Mouse (Mus musculus): ENCODE data around the gene Gm10647.
"Not testable (repeated sequence)": the region's sequence is repeated elsewhere in the genome, so short reads cannot be mapped to it uniquely, and the experiment has no call there.

Gene Gm10647

DNA sequence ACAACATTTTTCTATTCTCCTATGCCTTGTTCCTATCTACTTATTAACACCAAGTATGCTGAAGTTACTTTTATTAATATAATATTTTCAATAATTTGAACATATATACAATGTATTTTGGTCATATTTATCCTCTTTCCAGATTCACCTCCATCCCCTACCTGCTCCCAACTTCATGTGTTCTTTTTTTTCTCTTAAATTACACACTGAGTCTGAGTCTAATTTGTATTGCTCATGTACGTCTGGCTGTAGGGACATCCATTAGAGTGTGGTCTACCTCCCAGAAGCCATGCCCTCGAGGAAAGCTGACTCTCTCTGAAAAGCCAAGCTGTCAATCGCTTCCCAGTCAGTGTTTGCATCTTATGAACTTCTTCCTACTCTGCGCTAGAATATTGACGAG is at the start of gene Gm10647:
Gene Gm10647 (plus strand): TSS at position 301 of the 400 bp plus-strand sequence.
- DNase-seq (ENCODE audit: low read depth in 2 of 2, low spot score in 2 of 2) = no peak

DNA sequence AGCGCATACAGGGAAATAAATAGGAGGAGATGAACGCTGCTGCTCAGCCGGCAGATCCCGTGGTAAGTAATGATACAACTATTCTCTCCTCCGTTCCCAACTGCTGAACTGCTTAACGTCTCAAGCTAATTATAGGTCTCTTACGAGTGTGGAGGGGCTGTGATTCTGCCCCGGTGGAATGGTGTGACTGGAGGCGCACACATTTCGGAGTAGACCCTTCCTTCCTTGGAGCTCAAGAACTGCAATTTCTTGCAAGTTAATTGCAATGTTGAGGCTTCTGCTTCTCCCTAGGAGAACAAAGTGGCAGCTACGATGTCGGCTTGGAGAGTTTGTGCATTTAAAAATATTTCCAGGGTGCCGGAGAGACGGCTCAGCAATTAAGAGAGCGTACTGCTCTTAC is 48.4 kb upstream of the Gm10647 start:
- no peak for DNase-seq (ENCODE audit: low read depth in 2 of 2, low spot score in 2 of 2)

DNA sequence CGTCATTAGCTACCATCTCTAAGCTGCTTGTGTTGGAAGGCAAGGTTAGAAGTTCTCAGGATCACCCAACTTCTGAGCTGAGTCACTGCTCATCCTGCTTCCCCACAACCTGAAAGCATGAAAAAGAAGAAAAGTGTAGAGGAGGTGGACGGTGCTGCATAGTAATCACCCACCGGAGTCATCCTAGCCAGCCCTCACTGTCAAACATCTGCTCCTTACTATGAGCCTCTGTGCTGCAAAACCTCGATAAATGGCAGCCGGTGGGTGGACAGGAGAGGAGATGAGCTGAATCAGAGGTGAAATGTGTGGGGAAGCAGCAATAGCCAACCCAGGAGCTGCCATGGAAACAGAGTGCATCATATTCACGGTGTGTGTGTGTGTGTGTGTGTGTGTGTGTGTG is 44.0 kb upstream of the Gm10647 start:
- DNase-seq (ENCODE audit: low read depth in 2 of 2, low spot score in 2 of 2) = no peak

DNA sequence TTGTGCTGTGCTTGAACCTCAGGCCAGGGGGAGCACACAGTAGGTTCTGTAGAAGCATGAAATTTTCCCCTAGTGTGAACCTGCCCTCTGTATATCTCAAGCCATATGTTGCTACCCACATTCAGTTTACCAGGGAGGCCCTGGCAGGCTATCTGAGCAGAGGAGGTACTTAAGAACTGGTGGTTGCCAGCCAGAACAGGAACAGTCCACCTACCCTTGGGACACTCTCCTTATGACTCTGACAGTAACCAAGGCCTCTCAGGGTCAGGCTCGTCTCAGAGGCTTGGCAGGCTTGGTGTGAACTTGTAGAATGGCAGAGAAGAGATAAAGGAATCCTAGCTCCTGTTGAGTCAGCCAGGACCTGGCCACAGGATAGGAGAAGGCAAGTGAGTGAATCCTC is 35.8 kb upstream of the Gm10647 start:
- DNase-seq (ENCODE audit: low read depth in 2 of 2, low spot score in 2 of 2) = no peak

DNA sequence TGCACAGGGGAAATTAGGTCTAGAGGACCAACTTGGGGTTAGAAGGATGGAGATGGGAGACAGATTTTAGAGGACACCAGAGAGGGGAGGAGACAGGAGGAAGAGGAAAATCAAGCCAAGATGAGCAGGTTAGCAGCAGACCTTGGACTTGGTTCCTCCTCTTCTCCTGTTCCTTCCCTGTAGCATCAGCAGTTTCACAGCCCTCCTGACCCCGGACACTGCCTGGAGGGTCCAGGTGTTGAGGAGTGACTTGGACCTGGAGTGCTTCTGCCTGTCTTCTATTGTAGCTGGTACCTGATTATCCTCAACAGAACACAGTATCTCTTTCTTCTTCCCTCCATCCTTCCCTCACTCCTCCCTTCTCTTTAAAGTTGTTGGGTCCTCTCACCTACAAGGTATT is 28.1 kb upstream of the Gm10647 start:
- no peak for DNase-seq (ENCODE audit: low read depth in 2 of 2, low spot score in 2 of 2)

DNA sequence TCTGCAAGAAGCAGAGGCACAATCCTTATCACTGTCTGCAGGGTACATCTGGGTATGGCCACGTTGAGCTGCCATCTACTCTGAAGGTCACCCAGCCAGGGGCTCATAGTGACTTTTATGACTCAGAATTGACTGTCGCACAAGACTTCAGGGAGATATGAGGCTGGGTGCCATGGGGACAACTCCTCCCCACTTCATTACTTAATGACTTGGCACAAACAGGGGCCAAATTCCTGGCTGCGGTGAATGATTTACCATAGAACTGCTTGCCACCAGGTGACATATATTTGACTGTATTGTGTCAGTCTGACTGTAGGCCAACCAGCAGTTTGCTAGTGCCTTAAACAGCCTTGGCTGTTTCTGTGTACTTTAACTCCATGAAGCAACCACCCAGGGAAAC is 27.6 kb upstream of the Gm10647 start:
- DNase-seq (ENCODE audit: low read depth in 2 of 2, low spot score in 2 of 2) = no peak

DNA sequence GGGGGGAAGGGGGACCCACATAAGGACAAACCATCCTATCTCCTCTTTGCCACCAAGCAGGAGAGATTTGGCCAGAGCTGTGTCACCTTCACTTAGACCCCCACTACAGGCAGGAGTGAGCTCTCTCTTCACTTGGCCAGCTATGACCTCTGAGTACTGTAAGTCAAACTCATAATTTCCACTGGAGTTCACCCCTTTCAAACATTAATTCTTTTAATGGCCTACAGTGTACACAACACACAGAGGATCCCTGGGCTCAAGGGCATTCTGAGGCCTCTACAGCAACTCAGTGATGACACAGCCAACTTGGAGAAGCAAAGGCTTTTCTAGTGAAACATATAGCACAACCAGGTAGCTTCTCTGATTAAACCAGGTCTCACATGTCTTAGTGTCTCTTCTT is 26.1 kb upstream of the Gm10647 start:
- DNase-seq (ENCODE audit: low read depth in 2 of 2, low spot score in 2 of 2) = no peak

DNA sequence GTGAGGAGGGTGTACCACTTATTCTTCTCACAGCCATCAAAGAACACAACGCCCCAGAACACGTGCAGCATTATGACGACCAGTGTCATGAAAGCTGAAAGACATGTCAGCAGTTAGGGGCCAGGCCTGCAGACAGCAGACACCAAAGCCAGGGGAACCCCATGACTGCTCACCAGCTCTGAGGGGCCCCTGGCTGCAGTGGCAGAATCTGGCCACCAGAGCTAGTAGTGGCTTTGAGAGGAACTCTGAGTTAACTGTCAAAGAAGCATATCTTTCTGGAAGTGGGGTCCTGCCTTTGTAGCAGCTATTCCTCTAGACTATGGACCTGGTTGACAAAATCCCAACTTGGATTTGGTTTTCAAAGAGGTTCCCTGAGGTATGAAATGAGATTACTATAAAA is 12.3 kb upstream of the Gm10647 start:
- peak in 1 of 2 experiments; percentile 30 for DNase-seq (ENCODE audit: low read depth in 2 of 2, low spot score in 2 of 2)

DNA sequence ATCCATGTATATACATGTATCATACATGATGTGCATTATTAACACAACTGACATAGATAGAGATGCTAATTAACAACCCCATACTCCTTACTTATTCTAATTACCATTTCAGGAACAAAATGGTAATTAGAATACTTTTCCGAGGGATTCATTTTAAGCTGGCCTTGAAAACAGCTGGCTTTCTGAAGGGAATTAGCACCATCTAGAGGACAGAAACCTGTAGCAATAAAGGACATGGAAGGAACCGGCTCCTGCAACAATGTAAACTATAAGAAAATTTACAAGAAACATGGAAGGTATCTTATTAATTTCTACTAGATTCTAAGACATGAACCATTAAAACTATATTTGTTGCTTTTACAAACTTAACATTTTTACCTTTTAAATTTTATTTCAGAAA is 9.0 kb upstream of the Gm10647 start:
- DNase-seq (ENCODE audit: low read depth in 2 of 2, low spot score in 2 of 2) = no peak

DNA sequence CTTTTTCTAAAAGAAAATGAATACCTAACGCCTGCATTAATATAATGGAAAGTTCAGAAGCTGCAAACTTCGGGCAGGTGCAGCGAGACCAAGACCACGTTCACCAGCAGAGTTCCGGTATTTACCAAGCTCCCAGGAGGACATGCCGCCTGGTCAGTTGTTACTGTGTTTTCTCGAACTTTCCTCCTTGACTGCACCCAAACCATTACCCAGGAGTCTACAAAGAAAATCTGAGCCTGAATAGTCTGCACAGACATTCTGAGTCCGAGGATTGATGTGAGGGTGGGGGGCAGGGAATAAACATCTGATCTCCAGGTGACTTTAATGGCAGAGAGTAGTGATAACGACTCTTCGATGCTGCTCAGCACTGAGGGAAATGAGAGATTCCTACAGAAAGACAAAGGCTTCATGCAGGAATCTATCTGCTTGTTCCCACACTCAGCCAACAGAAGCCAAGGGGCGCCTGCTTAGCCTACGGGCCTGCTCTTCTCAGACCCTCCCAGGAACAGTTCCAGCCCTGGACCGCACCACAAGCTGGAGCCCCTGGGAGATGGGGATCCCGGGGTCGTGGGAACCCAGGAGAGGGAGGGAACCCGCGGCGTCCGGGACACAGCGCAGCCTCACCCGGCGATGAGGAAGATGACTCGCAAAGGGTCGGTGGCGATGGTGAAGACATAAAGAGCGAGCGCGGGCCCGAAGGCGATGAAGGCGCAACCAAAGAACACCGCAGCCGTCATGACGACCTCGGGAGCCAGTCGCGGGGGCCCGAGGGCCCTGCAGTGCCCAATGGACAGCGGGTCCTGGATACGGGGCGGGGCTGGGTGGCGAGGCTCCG is 2.0 kb upstream of the Gm10647 start:
- peak in 1 of 2 experiments; percentile 2 for DNase-seq (ENCODE audit: low read depth in 2 of 2, low spot score in 2 of 2)

DNA sequence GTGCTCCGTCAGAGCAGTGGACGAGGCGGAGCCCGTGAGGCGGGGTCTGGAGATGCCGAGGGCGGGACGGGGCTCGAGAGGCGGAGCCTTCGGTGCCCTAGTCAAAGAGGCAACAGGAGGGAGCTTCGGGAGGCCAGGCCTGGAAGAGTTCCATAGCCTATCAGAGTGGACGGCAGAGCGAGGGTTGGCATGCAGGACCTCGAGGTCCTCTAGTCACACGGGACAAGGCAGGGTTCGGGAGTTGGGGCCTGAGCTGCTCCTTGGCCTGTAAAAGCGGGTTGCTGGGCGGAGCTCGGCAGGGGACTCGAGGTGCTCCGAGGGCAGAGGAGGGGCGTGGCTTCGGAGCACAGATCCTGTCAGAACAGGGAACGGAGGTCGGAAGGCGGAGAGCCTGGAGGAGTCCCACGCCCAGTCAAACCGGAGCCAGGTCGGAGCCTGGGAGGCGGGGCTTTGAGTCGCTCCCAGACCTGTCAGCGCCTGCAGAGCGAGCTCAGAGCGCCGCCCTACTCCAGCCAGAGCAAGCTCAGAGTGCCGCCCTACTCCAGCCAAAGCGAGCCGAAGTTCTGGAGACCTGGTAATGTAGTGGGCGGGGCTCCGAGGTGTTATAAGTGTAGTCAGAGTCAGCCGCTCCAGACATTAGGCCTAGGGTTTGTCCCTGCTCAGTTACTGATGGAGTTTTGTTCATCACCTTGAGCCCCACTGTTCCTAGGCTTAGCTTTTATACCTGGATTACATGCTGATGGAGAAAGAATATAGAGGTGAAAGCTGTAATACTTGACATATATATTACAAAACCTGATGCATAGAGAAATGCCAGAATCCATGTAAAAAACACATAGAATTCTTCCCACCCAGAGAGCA is 1.1 kb upstream of the Gm10647 start, which contains the start of gene Aph1b:
Gene Aph1b (minus strand): TSS at position 27 of the 861 bp plus-strand sequence.
- DNase-seq (ENCODE audit: low read depth in 2 of 2, low spot score in 2 of 2) = peak; percentile 72 to 87

DNA sequence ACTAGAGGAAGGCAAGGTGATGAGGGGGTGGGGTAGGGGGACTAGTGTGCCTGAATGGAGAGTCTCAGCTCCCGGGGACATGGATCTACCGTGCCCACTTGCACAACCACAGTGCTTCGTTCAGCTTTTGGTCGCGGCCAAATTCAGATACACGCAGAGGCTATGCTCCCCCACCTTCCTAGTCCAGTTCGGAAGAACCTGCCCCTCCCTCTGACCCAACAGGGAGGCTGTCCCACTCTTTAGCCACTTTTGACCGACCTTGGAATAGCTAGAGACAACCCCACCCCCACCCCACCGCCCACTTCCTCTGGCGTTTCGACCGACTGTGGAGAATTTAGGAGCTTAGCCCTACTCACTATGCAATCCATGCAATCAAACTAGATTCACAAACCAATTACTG is 5.1 kb downstream of the Gm10647 start:
- no peak for DNase-seq (ENCODE audit: low read depth in 2 of 2, low spot score in 2 of 2)

DNA sequence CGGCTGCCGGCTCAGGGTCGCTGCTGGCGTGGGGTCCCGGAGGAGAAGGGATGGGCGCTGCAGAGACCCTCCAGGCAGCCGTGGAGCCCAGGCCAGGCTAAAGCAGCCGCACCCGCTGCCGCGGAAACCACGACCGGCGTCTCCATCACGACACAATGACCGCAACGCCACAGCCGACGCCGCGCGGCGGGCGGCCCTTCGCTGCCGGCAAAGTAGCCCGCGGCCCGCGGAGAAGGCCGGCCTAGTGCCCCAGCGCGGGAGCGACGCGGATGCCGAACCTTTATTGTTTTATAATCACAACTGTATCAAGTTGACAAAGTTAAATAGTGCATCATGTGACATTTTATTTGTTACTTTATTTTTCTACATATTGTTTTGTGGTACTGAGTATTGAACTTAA is 9.1 kb downstream of the Gm10647 start:
- not testable (repeated sequence) for DNase-seq (ENCODE audit: low read depth in 2 of 2, low spot score in 2 of 2)

DNA sequence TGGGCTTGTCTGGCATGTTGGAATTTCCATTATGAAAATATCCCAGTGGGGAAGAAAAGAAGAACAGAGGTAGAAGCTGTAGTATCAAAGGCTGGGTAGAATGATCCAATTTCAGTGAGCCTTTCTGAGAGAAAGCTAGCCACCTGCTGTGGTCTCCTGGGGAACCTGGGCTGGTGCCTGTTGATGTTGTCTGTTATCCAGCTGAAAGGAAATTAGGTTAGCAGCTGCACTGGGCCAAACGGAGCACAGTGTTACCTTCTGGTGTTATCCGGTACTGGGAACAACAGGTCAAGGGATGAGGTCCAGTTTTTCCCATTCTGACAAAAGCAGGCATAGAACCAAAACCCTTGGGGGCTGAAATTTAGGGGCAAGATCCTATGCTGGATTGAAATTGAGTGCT is 16.6 kb downstream of the Gm10647 start:
- DNase-seq (ENCODE audit: low read depth in 2 of 2, low spot score in 2 of 2) = no peak

DNA sequence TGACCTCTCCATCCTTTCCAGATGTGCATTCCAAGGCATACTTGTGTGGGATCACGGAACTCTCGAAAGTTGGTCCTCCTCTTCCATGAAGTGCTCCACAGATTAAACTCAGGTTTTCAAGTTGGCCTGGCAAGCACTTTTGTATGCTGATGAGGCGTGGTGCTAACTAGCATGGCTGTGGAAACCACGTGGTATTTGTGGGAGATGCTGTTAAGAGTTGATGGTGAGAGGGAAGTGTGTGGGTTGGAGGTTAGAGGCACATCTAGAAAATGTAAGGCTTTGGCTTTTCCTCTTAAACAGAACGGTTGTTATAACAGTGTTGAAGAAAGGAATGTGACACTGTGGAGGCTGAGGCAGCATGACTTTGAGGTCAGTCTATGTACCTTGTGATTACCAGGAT is 24.2 kb downstream of the Gm10647 start:
- DNase-seq (ENCODE audit: low read depth in 2 of 2, low spot score in 2 of 2) = peak in 1 of 2 experiments; percentile 7

DNA sequence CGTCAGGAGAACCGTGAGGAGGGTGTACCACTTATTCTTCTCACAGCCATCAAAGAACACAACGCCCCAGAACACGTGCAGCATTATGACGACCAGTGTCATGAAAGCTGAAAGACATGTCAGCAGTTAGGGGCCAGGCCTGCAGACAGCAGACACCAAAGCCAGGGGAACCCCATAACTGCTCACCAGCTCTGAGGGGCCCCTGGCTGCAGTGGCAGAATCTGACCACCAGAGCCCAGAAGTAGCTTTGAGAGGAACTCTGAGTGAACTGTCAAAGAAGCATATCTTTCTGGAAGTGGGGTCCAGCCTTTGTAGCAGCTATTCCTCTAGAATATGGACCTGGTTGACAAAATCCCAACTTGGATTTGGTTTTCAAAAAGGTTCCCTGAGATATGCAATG is 25.4 kb downstream of the Gm10647 start:
- peak in 1 of 2 experiments; percentile 15 for DNase-seq (ENCODE audit: low read depth in 2 of 2, low spot score in 2 of 2)

DNA sequence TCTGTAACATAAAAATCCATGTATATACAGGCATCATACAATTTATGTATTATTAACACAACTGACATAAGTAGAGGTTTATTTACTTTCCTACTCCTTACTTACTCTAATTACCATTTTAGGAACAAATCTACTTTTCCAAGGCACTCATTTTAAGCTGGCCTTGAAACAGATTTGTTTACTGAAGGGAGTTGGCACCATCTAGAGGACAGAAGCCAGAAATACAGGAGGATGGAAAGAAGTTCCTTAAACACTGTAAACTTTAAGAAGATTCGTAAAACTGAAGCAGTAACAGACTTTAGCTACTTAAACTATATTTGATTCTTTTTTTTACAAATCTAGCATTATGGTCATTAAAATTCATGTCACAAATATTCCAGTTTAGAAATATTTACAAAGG is 29.2 kb downstream of the Gm10647 start:
- DNase-seq (ENCODE audit: low read depth in 2 of 2, low spot score in 2 of 2) = peak in 1 of 2 experiments; percentile 14

DNA sequence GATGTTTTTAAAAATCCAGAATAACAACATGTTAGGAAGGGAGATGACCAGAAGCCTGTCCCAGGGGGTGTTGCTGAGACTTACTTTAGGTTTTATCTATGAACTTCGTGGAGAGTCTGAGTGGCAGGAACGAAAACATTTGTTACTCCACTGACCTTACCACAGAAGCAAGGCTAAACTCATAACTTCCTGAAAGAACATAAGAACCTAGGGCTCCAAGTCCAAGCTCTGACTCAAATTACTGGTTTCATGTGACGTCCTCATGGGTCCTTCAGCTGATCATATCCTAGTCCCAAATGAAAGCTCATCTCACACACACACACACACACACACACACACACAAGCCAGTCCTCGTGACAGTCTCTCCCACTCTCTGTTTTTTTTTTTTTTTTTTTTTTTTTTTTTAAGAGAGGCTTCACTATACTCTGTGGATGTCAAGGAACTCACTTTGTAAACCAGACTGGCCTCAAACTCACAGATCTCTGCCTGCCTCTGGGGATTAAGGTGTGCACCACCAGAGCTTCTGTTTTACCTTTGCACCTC is 35.6 kb downstream of the Gm10647 start:
- no peak for DNase-seq (ENCODE audit: low read depth in 2 of 2, low spot score in 2 of 2)

DNA sequence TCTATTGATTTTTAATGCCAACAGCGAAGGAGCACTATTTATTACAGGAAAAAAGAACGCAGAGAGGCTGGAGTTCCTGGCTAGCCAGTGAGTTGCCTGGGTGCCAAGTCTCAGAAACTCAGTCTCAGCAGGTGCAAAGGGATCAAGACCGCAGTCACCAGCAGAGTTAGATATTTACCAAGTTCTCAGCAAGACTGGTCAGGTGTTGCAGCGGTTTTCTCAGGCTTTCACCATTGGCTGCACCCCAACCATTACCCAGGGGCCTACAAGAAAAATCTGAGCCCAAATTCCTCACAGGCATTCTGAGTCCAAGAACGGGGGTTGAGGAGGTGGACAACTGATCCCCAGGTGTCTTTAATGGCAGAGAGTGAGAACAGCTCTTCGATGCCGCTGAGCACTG is 37.0 kb downstream of the Gm10647 start:
- no peak for DNase-seq (ENCODE audit: low read depth in 2 of 2, low spot score in 2 of 2)

DNA sequence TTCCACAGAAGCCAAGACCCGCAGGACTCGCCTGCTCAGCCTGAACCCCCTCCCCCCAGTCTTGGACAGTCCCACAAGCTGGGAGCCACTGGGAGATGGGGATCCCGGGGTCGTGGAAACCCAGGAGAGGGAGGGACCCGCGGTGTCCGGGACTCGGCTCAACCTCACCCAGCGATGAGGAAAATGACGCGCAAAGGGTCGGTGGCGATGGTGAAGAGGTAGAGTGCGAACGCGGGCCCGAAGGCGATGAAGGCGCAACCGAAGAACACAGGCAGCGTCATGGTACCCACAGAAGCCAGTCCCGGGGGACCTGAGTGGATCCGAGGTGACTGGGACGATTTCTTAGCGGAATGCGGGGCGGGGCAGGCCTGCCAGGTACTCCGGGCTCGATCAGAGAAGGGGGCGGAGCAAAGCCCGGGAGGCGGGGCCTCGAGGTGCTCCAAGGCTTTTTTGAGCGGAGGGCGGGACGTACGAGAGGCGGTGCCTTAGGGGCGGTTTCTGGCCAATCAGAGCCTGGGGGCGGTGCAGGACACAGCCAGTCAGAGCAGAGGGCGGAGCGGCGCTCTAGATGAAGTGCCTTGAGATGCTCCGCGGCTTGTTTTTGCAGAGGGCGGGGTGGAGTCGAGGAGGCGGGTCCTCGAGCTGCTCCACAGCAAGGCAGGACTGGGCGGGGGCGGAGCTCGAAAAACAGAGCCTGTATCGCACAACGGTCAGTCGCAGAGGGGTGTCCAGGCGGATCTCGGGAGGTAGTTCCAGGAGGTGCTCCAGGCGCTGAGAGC is 37.7 kb downstream of the Gm10647 start, which contains the start of gene Aph1c:
Gene Aph1c (minus strand): TSS at position 409 of the 779 bp plus-strand sequence.
- peak; percentile 94 to 97 for DNase-seq (ENCODE audit: low read depth in 2 of 2, low spot score in 2 of 2)

DNA sequence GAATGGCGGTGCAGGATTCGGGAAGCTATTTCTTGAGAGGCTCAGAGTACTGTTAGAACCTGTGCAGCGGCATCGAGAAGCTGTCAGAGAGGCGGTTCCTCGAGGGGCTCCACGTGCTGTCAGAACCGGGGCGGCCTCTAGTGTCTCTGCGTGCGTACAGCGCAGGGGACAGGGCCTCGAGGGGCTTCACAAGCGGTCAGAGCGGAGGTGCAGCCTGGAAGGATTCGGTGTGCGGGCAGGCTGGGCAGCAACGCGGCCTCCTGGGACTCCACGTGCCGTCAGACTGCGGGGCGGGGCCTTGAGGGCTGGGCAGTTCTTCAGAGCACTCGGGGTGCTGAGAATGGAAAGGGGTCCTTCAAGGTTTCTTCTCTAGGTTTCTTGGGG is 38.2 kb downstream of the Gm10647 start:
- no peak for DNase-seq (ENCODE audit: low read depth in 2 of 2, low spot score in 2 of 2)

Measured in CD8-positive naive resting alpha-beta T cell, adult 2 months (primary cell).